Mouse (Mus musculus) ES-Bruce4 (cell line): ENCODE measurements at regions not wholly inside any gene's neighbourhood (a gene's known extent, or its start where the extent isn't known, plus 50 kb on each side); places are given as distances from the start of the nearest gene placed in this dataset.

Experiments
- CTCF ChIP-seq: IDR thresholded peaks from one replicate; pipeline ENCODE4 v1.8.1; 2011; ENCODE audit warnings: low read depth, low read length
- EP300 ChIP-seq: IDR thresholded peaks from 2 replicates; pipeline ENCODE4 v1.6.1; 2011; ENCODE audit warnings: low read depth, low read length; ENCODE audit not compliant: insufficient read depth
- POLR2A ChIP-seq: IDR thresholded peaks from one replicate; pipeline ENCODE4 v1.8.1; 2011; ENCODE audit warnings: low read length; ENCODE audit not compliant: insufficient read depth

DNA sequence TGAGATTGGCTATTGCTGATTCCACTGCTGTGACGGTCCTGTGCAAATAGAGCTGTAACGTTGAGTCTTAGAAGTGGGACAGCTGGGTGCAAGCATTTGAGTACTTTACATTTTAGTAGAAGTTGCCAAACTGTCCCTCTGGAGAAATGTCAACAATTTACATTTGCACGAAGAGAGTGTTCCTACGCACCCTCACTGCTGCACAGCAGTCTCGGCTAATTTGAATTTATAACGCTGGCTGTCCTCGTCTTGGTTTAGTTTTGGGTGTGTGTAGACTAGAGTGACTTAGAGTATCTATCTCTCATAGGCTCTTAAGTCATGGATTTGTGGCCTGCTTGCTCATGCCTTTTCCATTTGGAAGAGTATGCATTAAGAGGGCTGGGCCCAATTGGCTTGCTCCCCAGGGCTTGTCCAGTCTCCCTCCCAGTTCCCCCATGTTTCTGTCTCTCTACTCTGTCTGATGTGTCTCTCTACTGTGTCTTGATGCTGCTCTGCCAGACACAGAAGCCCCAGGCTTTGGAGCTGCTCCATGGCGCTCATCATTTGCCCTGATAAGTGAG is 79.8 kb upstream of the Mphosph6 start:
- TF ChIP-seq POLR2A (no peak), CTCF (no peak), EP300 (no peak)
